8 mouse cellular contexts compared by ENCODE assay signal in the genomic region with DNA sequence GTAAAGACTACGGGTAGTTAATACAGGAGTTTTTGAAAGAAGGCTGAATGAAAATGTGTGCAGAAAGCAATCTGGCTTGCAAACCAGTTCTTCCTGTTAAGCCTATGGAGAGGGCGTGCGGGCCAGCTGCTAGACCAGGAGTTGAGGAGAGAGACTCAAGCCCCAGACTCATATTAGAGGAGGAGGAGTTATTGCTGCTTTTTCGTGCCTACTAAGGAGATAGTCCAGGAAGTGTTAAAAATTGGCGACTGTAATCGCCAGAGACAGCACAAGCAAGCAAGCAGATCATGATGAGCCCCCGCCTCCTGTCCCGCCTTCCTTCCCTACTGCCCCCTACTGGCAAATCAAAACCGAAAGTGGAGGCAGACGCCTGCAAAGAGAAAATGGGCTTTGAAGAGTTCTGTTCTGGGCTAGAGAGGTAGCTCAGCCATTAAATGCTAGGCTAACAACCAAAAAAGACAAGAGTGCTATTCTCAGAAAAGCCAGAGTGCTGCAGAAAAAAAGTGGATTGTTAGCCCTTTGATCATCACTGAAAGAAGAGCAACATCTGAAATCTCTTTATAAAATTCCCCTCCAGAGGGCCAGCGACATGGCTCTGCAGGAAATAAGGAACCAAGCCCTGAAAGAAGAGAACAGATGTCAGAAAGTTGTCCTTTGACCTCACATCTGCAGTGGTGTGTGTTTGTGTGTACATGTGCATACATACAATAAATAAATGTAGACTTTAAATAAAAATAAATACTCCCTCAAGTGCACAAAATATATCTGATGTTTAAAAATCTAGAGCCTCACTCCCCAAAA. TPM values are rescaled to one million over a fixed set of nuclear protein-coding genes. Genes with fewer than 3 reads are reported as not detected.
DNase-seq lines count a peak whose midpoint lies in the region; ATAC-seq and TF ChIP-seq lines count a peak whose summit lies in the region.

No protein-coding gene starts in this region.

- TF ChIP-seq EP300 in MEL (IDR thresholded peaks at IDR 0.05; ENCODE audit: low read depth in 1 of 2, low read length in 2 of 2): no peak; a peak in 1 of 4 replicates

- H3K9me3 ChIP-seq in MEL (replicated peaks; ENCODE audit: insufficient read depth, low read length): no peaks in the 10 kb centered on the region
- no peaks in the 10 kb centered on the region for H3K9me3 ChIP-seq in lung, embryonic 15.5 days

- DNase-seq in MEL (ENCODE audit: low read depth, low spot score): peak; percentile 91
- peak; percentile 57 for DNase-seq in cerebellum, adult 2 months
- peak; percentile 32 for DNase-seq in forelimb bud, embryonic 11.5 days (ENCODE audit: low read depth, low spot score)
- peak; percentile 39 for DNase-seq in layer of hippocampus, adult 8-10 months (ENCODE audit: low spot score in 2 of 2)
- DNase-seq in thymus, adult 18-20 months: peak; percentile 31 to 56

- H3K9ac ChIP-seq in MEL (ENCODE audit: control insufficient read depth, low read depth, low read length, poor library complexity, severe bottlenecking): peak overlapping the region; percentile 71
- H3K9ac ChIP-seq in lung, embryonic 15.5 days: no peak overlapping the region

- H3K4me1 ChIP-seq in MEL (ENCODE audit: control insufficient read depth in 1 of 2, insufficient read depth in 2 of 2, low read length in 2 of 2): peaks cover 3 to 6% of the 10 kb centered on the region in 2 experiments; a peak in 3 of 4 replicates
- H3K4me1 ChIP-seq in cerebellum, adult 2 months (ENCODE audit: control insufficient read depth, insufficient read depth, low read length): no peaks in the 10 kb centered on the region
- no peaks in the 10 kb centered on the region for H3K4me1 ChIP-seq in lung, embryonic 15.5 days
- H3K4me1 ChIP-seq in olfactory bulb, adult 2 months (ENCODE audit: control insufficient read depth, insufficient read depth, low read length): no peaks in the 10 kb centered on the region

- peaks cover 0 to 8% of the 10 kb centered on the region in 2 experiments; a peak in 2 of 4 replicates for H3K36me3 ChIP-seq in MEL (ENCODE audit: control insufficient read depth in 1 of 2, insufficient read depth in 2 of 2, low read length in 2 of 2)
- no peaks in the 10 kb centered on the region for H3K36me3 ChIP-seq in lung, embryonic 15.5 days

- WGBS in cerebellum, adult 2 months: 6% methylated on average over 11 of the region's 11 CpGs
- 14% methylated on average over 11 of the region's 11 CpGs for WGBS in lung, embryonic 15.5 days
- 20% methylated on average over 11 of the region's 11 CpGs for WGBS in olfactory bulb, adult 2 months

- ATAC-seq in hematopoietic stem cell, adult 5-6 weeks (replicated peaks in 1 of 2; ENCODE audit: insufficient read depth in 1 of 2, low FRiP score in 2 of 2, low TSS enrichment in 1 of 2, low read depth in 1 of 2, poor library complexity in 2 of 2, severe bottlenecking in 2 of 2): peak; percentile 92 to 95
- ATAC-seq in lung, embryonic 15.5 days (ENCODE audit: borderline replicate concordance, extremely low read depth, low FRiP score, low TSS enrichment): peak; percentile 74; the same call in 1 of the 2 replicates

- no peaks in the 10 kb centered on the region for H3K79me2 ChIP-seq in MEL (ENCODE audit: control insufficient read depth, insufficient read depth, low read length, poor library complexity)

- TF ChIP-seq CTCF in MEL (IDR thresholded peaks at IDR 0.05 in 2 of 3, conservative IDR thresholded peaks at IDR 0.05 in 1 of 3; ENCODE audit: control insufficient read depth in 1 of 3, insufficient read depth in 1 of 3, low read depth in 2 of 3, low read length in 3 of 3, poor library complexity in 1 of 3, severe bottlenecking in 1 of 3): peak; percentile 56 to 71 (median 71)
- peak; percentile 40; the same call in 1 of the 2 replicates for TF ChIP-seq CTCF in cerebellum, adult 2 months (IDR thresholded peaks at IDR 0.05; ENCODE audit: borderline replicate concordance, insufficient read depth, low read depth, low read length)
- TF ChIP-seq CTCF in olfactory bulb, adult 2 months (IDR thresholded peaks at IDR 0.05; ENCODE audit: insufficient read depth, low read depth, low read length): peak; percentile 39; the same call in 1 of the 2 replicates

- no peak; the same call in 1 of the 2 replicates for TF ChIP-seq RAD21 in MEL (IDR thresholded peaks at IDR 0.05; ENCODE audit: low read depth, low read length)

- peak in 1 of 2 experiments; percentile 49; a peak in 1 of 4 replicates for TF ChIP-seq POLR2A in MEL (IDR thresholded peaks at IDR 0.05; ENCODE audit: control insufficient read depth in 1 of 2, insufficient read depth in 1 of 2, low read depth in 1 of 2, low read length in 2 of 2, poor library complexity in 1 of 2)
- TF ChIP-seq POLR2A in cerebellum, adult 2 months (IDR thresholded peaks at IDR 0.05; ENCODE audit: borderline replicate concordance, insufficient read depth, low read length): no peak
- no peak for TF ChIP-seq POLR2A in olfactory bulb, adult 2 months (IDR thresholded peaks at IDR 0.05; ENCODE audit: insufficient read depth, low read depth, low read length)

- peak overlapping the region; percentile 82 for H3K4me3 ChIP-seq in MEL (ENCODE audit: control insufficient read depth in 1 of 2, insufficient read depth in 1 of 2, low read depth in 2 of 2, low read length in 2 of 2)
- H3K4me3 ChIP-seq in cerebellum, adult 2 months (replicated peaks; ENCODE audit: insufficient read depth, low read depth, low read length): peak overlapping the region; percentile 29
- H3K4me3 ChIP-seq in lung, embryonic 15.5 days: peak overlapping the region; percentile 40
- H3K4me3 ChIP-seq in olfactory bulb, adult 2 months (ENCODE audit: insufficient read depth, low read depth, low read length): peak overlapping the region; percentile 46

- peak overlapping the region; percentile 49 for H3K4me2 ChIP-seq in lung, embryonic 15.5 days

- peak overlapping the region; percentile 21 for H3K27ac ChIP-seq in MEL (ENCODE audit: control insufficient read depth, low read depth, low read length)
- H3K27ac ChIP-seq in cerebellum, adult 2 months (ENCODE audit: insufficient read depth, low read length): no peak overlapping the region
- peak overlapping the region; percentile 35 for H3K27ac ChIP-seq in lung, embryonic 15.5 days
- no peak overlapping the region for H3K27ac ChIP-seq in olfactory bulb, adult 2 months (ENCODE audit: insufficient read depth, low read depth, low read length)

- no peaks in the 10 kb centered on the region for H3K27me3 ChIP-seq in MEL (ENCODE audit: control insufficient read depth in 1 of 2, insufficient read depth in 2 of 2, low read length in 2 of 2)
- H3K27me3 ChIP-seq in cerebellum, adult 2 months (ENCODE audit: control insufficient read depth, insufficient read depth, low read length): no peaks in the 10 kb centered on the region
- 0 out of 2 replicates have a peak, but pooled peaks cover 2% of the 10 kb centered on the region for H3K27me3 ChIP-seq in lung, embryonic 15.5 days

TF ChIP-seq in MEL, 35 proteins besides CTCF, POLR2A, EP300 and RAD21 (continues in another document):
- no peak for TF ChIP-seq MYB (IDR thresholded peaks at IDR 0.05; ENCODE audit: low read depth, low read length)
- 0 out of 2 replicates have a peak, but pooled peaks have one; percentile 5 for TF ChIP-seq ZC3H11A (IDR thresholded peaks at IDR 0.05; ENCODE audit: low read depth, low read length)
- TF ChIP-seq CHD1 (IDR thresholded peaks at IDR 0.05; ENCODE audit: low read depth, low read length): no peak
- TF ChIP-seq GATA1 (IDR thresholded peaks at IDR 0.05; ENCODE audit: low read depth, low read length): 0 out of 2 replicates have a peak, but pooled peaks have one; percentile 23
- peak; percentile 87 for TF ChIP-seq MAZ (IDR thresholded peaks at IDR 0.05; ENCODE audit: low read depth, low read length)
- TF ChIP-seq E2F4 (IDR thresholded peaks at IDR 0.05; ENCODE audit: borderline replicate concordance, low read depth, low read length): no peak
- TF ChIP-seq NELFE (IDR thresholded peaks at IDR 0.05; ENCODE audit: low read depth, low read length): 0 out of 2 replicates have a peak, but pooled peaks have one; percentile 28
- no peak for TF ChIP-seq KAT2A (conservative IDR thresholded peaks at IDR 0.05; ENCODE audit: low read depth, low read length)
- TF ChIP-seq TBP (IDR thresholded peaks at IDR 0.05; ENCODE audit: low read depth, low read length): no peak; the same call in 1 of the 2 replicates
- 0 out of 2 replicates have a peak, but pooled peaks have one; percentile 29 for TF ChIP-seq TCF12 (IDR thresholded peaks at IDR 0.05; ENCODE audit: low read depth, low read length)
- TF ChIP-seq GABPA (IDR thresholded peaks at IDR 0.05; ENCODE audit: low read depth, low read length): no peak
- TF ChIP-seq RCOR1 (IDR thresholded peaks at IDR 0.05; ENCODE audit: low read depth, low read length): no peak
- peak; percentile 74; the same call in 1 of the 2 replicates for TF ChIP-seq SIN3A (IDR thresholded peaks at IDR 0.05; ENCODE audit: low read length)
- TF ChIP-seq SMC3 (IDR thresholded peaks at IDR 0.05; ENCODE audit: low read depth, low read length): peak; percentile 43
- peak; percentile 52 for TF ChIP-seq HCFC1 (IDR thresholded peaks at IDR 0.05; ENCODE audit: low read depth, low read length)
- TF ChIP-seq ZMIZ1 (IDR thresholded peaks at IDR 0.05; ENCODE audit: low read depth, low read length): no peak
- TF ChIP-seq ZNF384 (IDR thresholded peaks at IDR 0.05; ENCODE audit: low read depth, low read length): no peak
- no peak for TF ChIP-seq MEF2A (IDR thresholded peaks at IDR 0.05; ENCODE audit: extremely low read depth, insufficient replicate concordance, low read depth, low read length, poor library complexity, severe bottlenecking)
- TF ChIP-seq ETS1 (IDR thresholded peaks at IDR 0.05; ENCODE audit: low read depth, low read length): 0 out of 2 replicates have a peak, but pooled peaks have one; percentile 46
- TF ChIP-seq CHD2 (IDR thresholded peaks at IDR 0.05; ENCODE audit: low read length): no peak
- no peak for TF ChIP-seq POLR2AphosphoS5 (IDR thresholded peaks at IDR 0.05; ENCODE audit: borderline replicate concordance, low read depth, low read length)
- peak; percentile 51 for TF ChIP-seq MXI1 (IDR thresholded peaks at IDR 0.05; ENCODE audit: low read depth, low read length)
- TF ChIP-seq ELF1 (IDR thresholded peaks at IDR 0.05; ENCODE audit: low read depth, low read length): 0 out of 2 replicates have a peak, but pooled peaks have one; percentile 61

RNA-seq across cellular contexts. Expression of gene Msl3, which starts 33.9 kb away (rescaled TPM):
- 76.7 and 77.4 TPM in 2 replicates for total RNA-seq in MEL (2012; rRNA removed)
- polyA plus RNA-seq in MEL (2012; ENCODE audit: insufficient read depth in 1 of 2, insufficient read length in 2 of 2, low read depth in 1 of 2, low replicate concordance in 2 of 2, missing spikeins in 1 of 2): 100 to 1,000 TPM in 1 of 2 experiments, 10 to 100 TPM in 1; 79.9 to 229 TPM
- 24.1 and 24.5 TPM in 2 replicates for polyA plus RNA-seq in cerebellum, adult 2 months (2012; rRNA removed)
- total RNA-seq in hematopoietic stem cell, adult 5-6 weeks (2017): 124 and 126 TPM in 2 replicates
- total RNA-seq in layer of hippocampus, adult 8-10 months (2022): 10 to 100 TPM; 22.5 to 28.1 (median 25.2) TPM
- polyA plus RNA-seq in lung, embryonic 15.5 days (2015; fragmentation: Nextera tagmentation; extraction: Ambion mirVana): 43.3 and 43.8 TPM in 2 replicates
- not detected in 2 replicates for polyA plus RNA-seq in olfactory bulb, adult 2 months (2012; ENCODE audit: insufficient read depth, insufficient read length, low replicate concordance, missing spikeins)

Comparison
In these comparisons a context has a peak if more than half of its experiments do, and no peak if none do; other contexts are left out.
1. DNase-seq: peak in every context shown above with its lines; median percentile 91 in MEL; 57 in cerebellum, adult 2 months; 44 in thymus, adult 18-20 months; 39 in layer of hippocampus, adult 8-10 months; 32 in forelimb bud, embryonic 11.5 days.
2. H3K27ac ChIP-seq: peak in MEL (single experiment) and lung, embryonic 15.5 days (single experiment); none in cerebellum, adult 2 months (single experiment) and olfactory bulb, adult 2 months (single experiment).
3. H3K4me3 ChIP-seq: peak in every context shown above with its lines; median percentile 82 in MEL; 46 in olfactory bulb, adult 2 months; 40 in lung, embryonic 15.5 days; 29 in cerebellum, adult 2 months.
4. Peak in every context shown above with its lines, with median percentiles within 50 percentile points of each other: CTCF ChIP-seq.